In the genomic region with DNA sequence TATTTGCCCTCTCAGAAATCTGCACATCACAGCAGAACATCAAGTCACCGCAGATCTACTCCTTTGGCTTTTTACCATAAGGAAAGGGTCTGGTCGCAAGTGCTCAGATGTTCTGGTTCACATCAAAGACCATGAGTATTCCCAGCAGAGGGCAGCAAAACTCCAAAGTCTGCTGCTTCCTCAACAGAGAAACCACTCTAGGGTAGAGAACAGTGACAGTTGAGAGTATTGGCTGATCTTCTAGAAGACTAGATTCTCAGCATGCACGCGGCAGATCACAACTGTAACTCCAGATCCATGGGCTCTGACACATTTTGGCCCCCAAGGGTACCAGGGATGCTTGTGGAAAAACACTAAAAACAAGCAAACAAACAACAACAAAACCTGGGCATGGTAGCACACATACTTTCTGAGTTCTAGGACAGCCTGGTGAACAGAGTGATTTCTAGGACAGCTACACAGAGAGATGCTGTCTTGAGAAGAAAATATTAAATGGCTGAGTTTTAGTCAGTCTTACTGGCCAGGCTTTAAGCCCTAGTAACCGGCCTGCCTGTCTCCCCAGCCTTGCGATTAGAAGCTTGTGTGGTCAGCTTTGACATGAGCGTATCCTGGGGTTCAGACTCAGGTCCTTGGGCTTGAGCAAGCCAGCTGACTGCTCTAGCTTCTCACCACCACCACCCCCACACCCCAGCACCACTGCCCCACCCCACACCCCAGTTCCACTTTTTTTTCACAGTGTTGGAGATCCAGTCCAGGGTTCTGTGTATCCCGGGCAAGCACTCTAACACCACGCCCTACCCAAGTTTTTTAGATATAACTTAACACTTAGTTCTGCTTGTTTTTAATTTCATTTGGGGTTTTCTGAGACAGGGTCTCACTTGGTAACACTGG, we compare ENCODE assay signal across 8 mouse cellular contexts. TPM values are rescaled to one million over a fixed set of nuclear protein-coding genes. Genes with fewer than 3 reads are reported as not detected.
A peak's percentile ranks its signal among the peaks of the same experiment; 100 is the strongest.
DNase-seq lines count a peak whose midpoint lies in the region; ATAC-seq and TF ChIP-seq lines count a peak whose summit lies in the region.

No protein-coding gene starts in this region.

- peak in 1 of 2 experiments; percentile 43; a peak in 2 of 4 replicates for TF ChIP-seq POLR2A in MEL (IDR thresholded peaks at IDR 0.05; ENCODE audit: control insufficient read depth in 1 of 2, insufficient read depth in 1 of 2, low read depth in 1 of 2, low read length in 2 of 2, poor library complexity in 1 of 2)

- peak overlapping the region; percentile 12 to 72 for H3K4me3 ChIP-seq in MEL (ENCODE audit: control insufficient read depth in 1 of 2, insufficient read depth in 1 of 2, low read depth in 2 of 2, low read length in 2 of 2)
- H3K4me3 ChIP-seq in forebrain, embryonic 16.5 days (replicated peaks; ENCODE audit: low read length), result no peak overlapping the region
- H3K4me3 ChIP-seq in hindbrain, embryonic 15.5 days, result no peak overlapping the region
- H3K4me3 ChIP-seq in lung, postnatal 0 days (ENCODE audit: low read depth, low read length), result no peak overlapping the region

- peak; percentile 27 to 57; a peak in 2 of 4 replicates for TF ChIP-seq EP300 in MEL (IDR thresholded peaks at IDR 0.05; ENCODE audit: low read depth in 1 of 2, low read length in 2 of 2)
- no peak for TF ChIP-seq EP300 in lung, postnatal 0 days (IDR thresholded peaks at IDR 0.05)

- peak overlapping the region; percentile 76 for H3K9ac ChIP-seq in MEL (ENCODE audit: control insufficient read depth, low read depth, low read length, poor library complexity, severe bottlenecking)
- H3K9ac ChIP-seq in forebrain, embryonic 16.5 days (replicated peaks; ENCODE audit: low read depth, low read length), result no peak overlapping the region
- no peak overlapping the region for H3K9ac ChIP-seq in hindbrain, embryonic 15.5 days
- H3K9ac ChIP-seq in lung, postnatal 0 days (replicated peaks; ENCODE audit: low read depth), result no peak overlapping the region

- peak; percentile 73 to 97 (median 77) for TF ChIP-seq CTCF in MEL (IDR thresholded peaks at IDR 0.05 in 2 of 3, conservative IDR thresholded peaks at IDR 0.05 in 1 of 3; ENCODE audit: control insufficient read depth in 1 of 3, insufficient read depth in 1 of 3, low read depth in 2 of 3, low read length in 3 of 3, poor library complexity in 1 of 3, severe bottlenecking in 1 of 3)
- peak; percentile 87 for TF ChIP-seq CTCF in lung, postnatal 0 days (IDR thresholded peaks at IDR 0.05)

- no peak; the same call in none of the 2 replicates for TF ChIP-seq RAD21 in MEL (IDR thresholded peaks at IDR 0.05; ENCODE audit: low read depth, low read length)

- peak overlapping the region; percentile 72 for H3K27ac ChIP-seq in MEL (ENCODE audit: control insufficient read depth, low read depth, low read length)
- H3K27ac ChIP-seq in forebrain, embryonic 16.5 days (ENCODE audit: low read length), result no peak overlapping the region
- no peak overlapping the region for H3K27ac ChIP-seq in hindbrain, embryonic 15.5 days (replicated peaks)
- H3K27ac ChIP-seq in lung, postnatal 0 days (ENCODE audit: low read length), result no peak overlapping the region

- peaks cover 0 to 26% of the 10 kb centered on the region in 2 experiments; a peak in 2 of 4 replicates for H3K36me3 ChIP-seq in MEL (ENCODE audit: control insufficient read depth in 1 of 2, insufficient read depth in 2 of 2, low read length in 2 of 2)
- H3K36me3 ChIP-seq in forebrain, embryonic 16.5 days (ENCODE audit: control insufficient read depth, insufficient read depth), result no peaks in the 10 kb centered on the region
- no peaks in the 10 kb centered on the region for H3K36me3 ChIP-seq in hindbrain, embryonic 15.5 days
- H3K36me3 ChIP-seq in lung, postnatal 0 days (ENCODE audit: insufficient read depth, low read length), result no peaks in the 10 kb centered on the region

- ATAC-seq in forebrain, embryonic 16.5 days, result peak; percentile 84
- ATAC-seq in hindbrain, embryonic 15.5 days (ENCODE audit: low FRiP score, low read depth), result peak; percentile 72
- peak; percentile 75 for ATAC-seq in lung, postnatal 0 days

- peaks cover 20 to 35% of the 10 kb centered on the region in 2 experiments for H3K4me1 ChIP-seq in MEL (ENCODE audit: control insufficient read depth in 1 of 2, insufficient read depth in 2 of 2, low read length in 2 of 2)
- H3K4me1 ChIP-seq in forebrain, embryonic 16.5 days (replicated peaks; ENCODE audit: control insufficient read depth, insufficient read depth, low read length), result peaks cover 7% of the 10 kb centered on the region
- peaks cover 25% of the 10 kb centered on the region for H3K4me1 ChIP-seq in hindbrain, embryonic 15.5 days (replicated peaks)
- H3K4me1 ChIP-seq in lung, postnatal 0 days (ENCODE audit: insufficient read depth, low read depth, low read length), result peaks cover 7% of the 10 kb centered on the region; the same call in 1 of the 2 replicates

- H3K4me2 ChIP-seq in forebrain, embryonic 16.5 days (ENCODE audit: low read length), result no peak overlapping the region
- no peak overlapping the region for H3K4me2 ChIP-seq in hindbrain, embryonic 15.5 days
- no peak overlapping the region for H3K4me2 ChIP-seq in lung, postnatal 0 days (replicated peaks; ENCODE audit: low read depth, low read length)

- no peaks in the 10 kb centered on the region for H3K9me3 ChIP-seq in MEL (replicated peaks; ENCODE audit: insufficient read depth, low read length)
- no peaks in the 10 kb centered on the region for H3K9me3 ChIP-seq in forebrain, embryonic 16.5 days (ENCODE audit: control insufficient read depth, low read length)
- no peaks in the 10 kb centered on the region for H3K9me3 ChIP-seq in hindbrain, embryonic 15.5 days
- no peaks in the 10 kb centered on the region for H3K9me3 ChIP-seq in lung, postnatal 0 days (ENCODE audit: low read length)

- 59% methylated on average over 9 of the region's 9 CpGs for WGBS in forebrain, embryonic 16.5 days
- 63% methylated on average over 9 of the region's 9 CpGs for WGBS in hindbrain, embryonic 15.5 days
- WGBS in lung, postnatal 0 days, result 48% methylated on average over 9 of the region's 9 CpGs

- H3K79me2 ChIP-seq in MEL (ENCODE audit: control insufficient read depth, insufficient read depth, low read length, poor library complexity), result no peaks in the 10 kb centered on the region; the same call in 1 of the 2 replicates

- H3K27me3 ChIP-seq in MEL (ENCODE audit: control insufficient read depth in 1 of 2, insufficient read depth in 2 of 2, low read length in 2 of 2), result no peaks in the 10 kb centered on the region
- 0 out of 2 replicates have a peak, but pooled peaks cover 2% of the 10 kb centered on the region for H3K27me3 ChIP-seq in forebrain, embryonic 16.5 days (replicated peaks; ENCODE audit: control insufficient read depth, insufficient read depth, low read length)
- H3K27me3 ChIP-seq in hindbrain, embryonic 15.5 days, result no peaks in the 10 kb centered on the region
- H3K27me3 ChIP-seq in lung, postnatal 0 days (replicated peaks; ENCODE audit: insufficient read depth, low read length), result no peaks in the 10 kb centered on the region

- DNase-seq in MEL (ENCODE audit: low read depth, low spot score), result peak; percentile 96
- peak; percentile 88 for DNase-seq in c-Kit-positive CD71-positive TER-119-negative erythroid progenitor cells, embryonic 14.5 days (ENCODE audit: low read depth)
- peak; percentile 74 to 90 for DNase-seq in layer of hippocampus, postnatal 14 days (ENCODE audit: low spot score in 2 of 2)
- peak; percentile 90 for DNase-seq in lung, postnatal 0 days (ENCODE audit: low spot score)
- peak; percentile 54 for DNase-seq in ovary, postnatal 10 days (ENCODE audit: low spot score)
- peak; percentile 84 for DNase-seq in thymus, postnatal 0 days (ENCODE audit: low spot score)

TF ChIP-seq in MEL, 35 proteins besides CTCF, POLR2A, EP300 and RAD21 (continues in another document):
- TF ChIP-seq NELFE (IDR thresholded peaks at IDR 0.05; ENCODE audit: low read depth, low read length) (peak; percentile 39; the same call in 1 of the 2 replicates), POLR2AphosphoS2 (IDR thresholded peaks at IDR 0.05; ENCODE audit: low read length) (no peak), ZC3H11A (IDR thresholded peaks at IDR 0.05; ENCODE audit: low read depth, low read length) (peak; percentile 100), E2F4 (IDR thresholded peaks at IDR 0.05; ENCODE audit: borderline replicate concordance, low read depth, low read length) (0 out of 2 replicates have a peak, but pooled peaks have one; percentile 40), MAFK (IDR thresholded peaks at IDR 0.05; ENCODE audit: borderline replicate concordance, low read depth, low read length) (0 out of 2 replicates have a peak, but pooled peaks have one; percentile 21), MYC (IDR thresholded peaks at IDR 0.05; ENCODE audit: low read depth, low read length) (peak; percentile 93), MXI1 (IDR thresholded peaks at IDR 0.05; ENCODE audit: low read depth, low read length) (peak; percentile 92), SMC3 (IDR thresholded peaks at IDR 0.05; ENCODE audit: low read depth, low read length) (peak; percentile 100), MYB (IDR thresholded peaks at IDR 0.05; ENCODE audit: low read depth, low read length) (peak; percentile 68), ELF1 (IDR thresholded peaks at IDR 0.05; ENCODE audit: low read depth, low read length) (peak; percentile 49), MEF2A (IDR thresholded peaks at IDR 0.05; ENCODE audit: extremely low read depth, insufficient replicate concordance, low read depth, low read length, poor library complexity, severe bottlenecking) (no peak)

RNA-seq across cellular contexts. Expression of a gene that starts 28.2 kb away (rescaled TPM):
- 35.3 and 36.8 TPM in 2 replicates for total RNA-seq in MEL (2012; rRNA removed)
- polyA plus RNA-seq in MEL (2012; ENCODE audit: insufficient read depth in 1 of 2, insufficient read length in 2 of 2, low read depth in 1 of 2, low replicate concordance in 2 of 2, missing spikeins in 1 of 2), result 10 to 100 TPM in 1 of 2 experiments, not detected in 1; 43.3 TPM
- 108 and 110 TPM in 2 replicates for polyA plus RNA-seq in forebrain, embryonic 16.5 days (2015; fragmentation: Nextera tagmentation; extraction: Ambion mirVana)
- polyA plus RNA-seq in hindbrain, embryonic 15.5 days (2015; fragmentation: Nextera tagmentation; extraction: Ambion mirVana), result 94.6 and 96.4 TPM in 2 replicates
- 10 to 100 TPM; 66.7 to 68.1 TPM for total RNA-seq in layer of hippocampus, postnatal 14 days (2021)
- polyA plus RNA-seq in lung, postnatal 0 days (2015; fragmentation: Nextera tagmentation; extraction: Ambion mirVana), result 87.9 and 88.7 TPM in 2 replicates
- 108 and 112 TPM in 2 replicates for polyA plus RNA-seq in thymus, postnatal 0 days (2015; fragmentation: Nextera tagmentation; extraction: Ambion mirVana)

RNA-seq across cellular contexts. Expression of a gene that starts 40.7 kb away (rescaled TPM):
- 52.4 and 53.3 TPM in 2 replicates for total RNA-seq in MEL (2012; rRNA removed)
- polyA plus RNA-seq in MEL (2012; ENCODE audit: insufficient read depth in 1 of 2, insufficient read length in 2 of 2, low read depth in 1 of 2, low replicate concordance in 2 of 2, missing spikeins in 1 of 2), result 10 to 100 TPM in 1 of 2 experiments, not detected in 1; 47.6 TPM
- polyA plus RNA-seq in forebrain, embryonic 16.5 days (2015; fragmentation: Nextera tagmentation; extraction: Ambion mirVana), result 82.1 and 83.9 TPM in 2 replicates
- 62.3 and 66.1 TPM in 2 replicates for polyA plus RNA-seq in hindbrain, embryonic 15.5 days (2015; fragmentation: Nextera tagmentation; extraction: Ambion mirVana)
- 100 to 1,000 TPM; 214 to 250 TPM for total RNA-seq in layer of hippocampus, postnatal 14 days (2021)
- polyA plus RNA-seq in lung, postnatal 0 days (2015; fragmentation: Nextera tagmentation; extraction: Ambion mirVana), result 7.1 and 8.5 TPM in 2 replicates
- 7.3 and 8.8 TPM in 2 replicates for polyA plus RNA-seq in thymus, postnatal 0 days (2015; fragmentation: Nextera tagmentation; extraction: Ambion mirVana)

Comparison
In these comparisons a context has a peak if more than half of its experiments do, and no peak if none do; other contexts are left out.
1. H3K4me3 ChIP-seq: peak in MEL (2 of 2); none in forebrain, embryonic 16.5 days (single experiment), hindbrain, embryonic 15.5 days (single experiment) and lung, postnatal 0 days (single experiment).
2. Peak in every context shown above with its lines, with median percentiles within 50 percentile points of each other: DNase-seq and ATAC-seq.